Mouse (Mus musculus) gastrocnemius, adult 2 months (tissue): ENCODE results near the gene Zscan10. TPM values are rescaled to one million over a fixed set of nuclear protein-coding genes. Genes with fewer than 3 reads are reported as not detected.

Experiments
- DNase-seq: peaks from one replicate; pipeline ENCODE4 v3.0.0; 2022
- H3K27ac ChIP-seq: fragments of 200-600 bp; 2 replicates; pipeline ENCODE4 v1.8.1; 2022; ENCODE audit warnings: mild to moderate bottlenecking
- H3K4me3 ChIP-seq: fragments of 200-600 bp; 2 replicates; pipeline ENCODE4 v1.8.1; 2022; ENCODE audit warnings: mild to moderate bottlenecking, moderate library complexity
- CTCF ChIP-seq: fragments of 200-600 bp; IDR thresholded peaks from 2 replicates; pipeline ENCODE4 v1.8.1; 2022; ENCODE audit warnings: antibody characterized with exemption, mild to moderate bottlenecking, moderate library complexity
- intact Hi-C: fragments of 180-260 bp; cut with DNase I; formaldehyde crosslinking; loops from one replicate; pipeline ENCODE4 v1.15.1; 2025
- total RNA-seq, 2 experiments: library from RNA; stranded (reverse); gene quantifications; 2 replicates each; pipeline ENCODE4 v1.2.3; 2021

Zscan10 gene
- total RNA-seq, 2 experiments from 2014 or later = not detected

- peak within 1 kb of the TSS; percentile 90 for H3K27ac ChIP-seq
- no peak for TF ChIP-seq CTCF
- peak within 1 kb of the TSS; percentile 87 for H3K4me3 ChIP-seq
- peak; percentile 86 for DNase-seq
- intact Hi-C loops = no loop called here
These were observed 1.8 kb upstream of the Zscan10 start, which contains the start of gene Zfp13 for GRCm38 (mm10) chr17:23598582-23599552. Gene Zfp13, minus strand, starts transcription at chr17:23599487.

GRCm38 (mm10) chr17:23599605-23600063 lies 1.0 kb upstream of the Zscan10 start:
- Histone ChIP-seq H3K4me3 (peak overlapping the region; percentile 87), H3K27ac (peak overlapping the region; percentile 90)
- intact Hi-C loops = no loop called here
- TF ChIP-seq CTCF = no peak
- peak; percentile 31 for DNase-seq

GRCm38 (mm10) chr17:23601836-23602585 lies 1.4 kb downstream of the Zscan10 start:
- Histone ChIP-seq H3K4me3 (no peak overlapping the region), H3K27ac (no peak overlapping the region)
- intact Hi-C loops = no loop called here
- no peak for DNase-seq
- no peak for TF ChIP-seq CTCF

- no peak overlapping the region for H3K4me3 ChIP-seq
- intact Hi-C loops = no loop called here
- H3K27ac ChIP-seq = no peak overlapping the region
- DNase-seq = no peak
- TF ChIP-seq CTCF = no peak
These were observed 2.4 kb downstream of the Zscan10 start for GRCm38 (mm10) chr17:23603077-23603476.

- Histone ChIP-seq H3K27ac (no peak overlapping the region), H3K4me3 (no peak overlapping the region)
- intact Hi-C loops = no loop called here
- TF ChIP-seq CTCF = peak; percentile 54
- DNase-seq = no peak
These were observed 2.9 kb downstream of the Zscan10 start for GRCm38 (mm10) chr17:23603542-23603941.

GRCm38 (mm10) chr17:23604394-23604793 lies 3.7 kb downstream of the Zscan10 start:
- no peak for TF ChIP-seq CTCF
- Histone ChIP-seq H3K27ac (no peak overlapping the region), H3K4me3 (no peak overlapping the region)
- DNase-seq = no peak
- intact Hi-C loops = no loop called here

GRCm38 (mm10) chr17:23605220-23605619 lies 4.6 kb downstream of the Zscan10 start:
- intact Hi-C loops = no loop called here
- no peak overlapping the region for H3K4me3 ChIP-seq
- no peak overlapping the region for H3K27ac ChIP-seq
- DNase-seq = no peak
- TF ChIP-seq CTCF = no peak

GRCm38 (mm10) chr17:23609612-23610011 lies 9.0 kb downstream of the Zscan10 start:
- Histone ChIP-seq H3K27ac (no peak overlapping the region), H3K4me3 (no peak overlapping the region)
- no peak for DNase-seq
- TF ChIP-seq CTCF = no peak
- intact Hi-C loops = loop anchor here (1.0 kb wide), 1 partner anchor 39 kb away; no protein-coding TSS in a partner anchor

- peak; percentile 77 for TF ChIP-seq CTCF
- Histone ChIP-seq H3K4me3 (no peak overlapping the region), H3K27ac (no peak overlapping the region)
- DNase-seq = peak; percentile 65
- intact Hi-C loops = loop anchor here (1.0 kb wide), 1 partner anchor 40 kb away; no protein-coding TSS in a partner anchor
These were observed 9.7 kb downstream of the Zscan10 start for GRCm38 (mm10) chr17:23610361-23610800.

GRCm38 (mm10) chr17:23617087-23617486 lies 16.4 kb downstream of the Zscan10 start:
- no peak overlapping the region for H3K27ac ChIP-seq
- no peak overlapping the region for H3K4me3 ChIP-seq
- no peak for TF ChIP-seq CTCF
- DNase-seq = no peak
- intact Hi-C loops = no loop called here

- intact Hi-C loops = no loop called here
- DNase-seq = no peak
- no peak overlapping the region for H3K4me3 ChIP-seq
- no peak overlapping the region for H3K27ac ChIP-seq
- TF ChIP-seq CTCF = no peak
These were observed 19.7 kb downstream of the Zscan10 start for GRCm38 (mm10) chr17:23620351-23620750.

GRCm38 (mm10) chr17:23627813-23628212 lies 27.2 kb downstream of the Zscan10 start:
- no peak for DNase-seq
- TF ChIP-seq CTCF = no peak
- Histone ChIP-seq H3K4me3 (no peak overlapping the region), H3K27ac (no peak overlapping the region)
- intact Hi-C loops = loop anchor here (2.0 kb wide), 1 partner anchor 57 kb away; no protein-coding TSS in a partner anchor
